Mouse (Mus musculus): ENCODE measurements around the gene Alg5.
"Not testable (repeated sequence)": the region's sequence is repeated elsewhere in the genome, so short reads cannot be mapped to it uniquely, and the experiment has no call there.

The Alg5 gene

DNA sequence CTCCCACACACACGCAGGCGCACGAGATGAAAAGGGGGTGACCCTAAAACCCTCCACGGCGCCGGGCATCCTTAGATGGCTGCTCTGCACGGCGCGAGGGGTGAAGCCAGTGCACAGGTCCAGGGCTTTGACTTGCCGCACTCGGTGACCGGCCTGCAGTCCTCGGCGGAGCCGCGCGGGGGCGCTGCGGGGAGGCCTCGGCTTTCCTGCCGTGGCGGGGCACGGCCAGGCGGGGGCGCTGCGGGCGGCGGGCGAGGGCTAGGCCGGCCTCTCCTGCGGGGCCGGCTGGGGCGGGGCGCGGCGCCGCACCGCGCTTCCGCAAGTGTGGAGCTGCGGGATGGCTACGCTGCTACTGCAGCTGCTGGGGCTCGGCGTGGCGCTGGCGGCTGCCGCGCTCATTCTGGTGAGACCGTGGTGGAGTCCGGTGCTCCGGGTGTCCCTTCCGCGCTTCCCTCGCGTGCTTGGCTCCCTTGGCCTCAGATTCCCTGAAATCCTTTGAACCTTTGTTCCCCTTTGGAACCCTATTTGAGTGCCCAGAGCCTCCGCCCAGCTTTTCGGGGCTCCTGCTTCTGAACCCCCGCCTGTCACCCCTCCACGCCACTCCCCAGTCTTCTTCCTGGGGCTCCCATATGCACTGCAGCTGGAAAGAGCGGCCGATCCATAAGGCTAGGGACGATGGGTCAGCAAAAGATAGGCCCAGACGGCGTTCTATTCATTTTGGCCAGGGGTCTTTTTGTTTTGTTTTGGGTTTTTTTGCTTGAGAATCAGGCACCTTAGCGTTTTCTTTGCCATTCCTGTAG, at the start of gene Alg5, which contains the start of gene Exosc8:
Gene Alg5 (plus strand): TSS at position 293 of the 800 bp plus-strand sequence.
Gene Exosc8 (minus strand): TSS at position 147 of the 800 bp plus-strand sequence.
- peak; percentile 67 for DNase-seq (ENCODE audit: low spot score)

DNA sequence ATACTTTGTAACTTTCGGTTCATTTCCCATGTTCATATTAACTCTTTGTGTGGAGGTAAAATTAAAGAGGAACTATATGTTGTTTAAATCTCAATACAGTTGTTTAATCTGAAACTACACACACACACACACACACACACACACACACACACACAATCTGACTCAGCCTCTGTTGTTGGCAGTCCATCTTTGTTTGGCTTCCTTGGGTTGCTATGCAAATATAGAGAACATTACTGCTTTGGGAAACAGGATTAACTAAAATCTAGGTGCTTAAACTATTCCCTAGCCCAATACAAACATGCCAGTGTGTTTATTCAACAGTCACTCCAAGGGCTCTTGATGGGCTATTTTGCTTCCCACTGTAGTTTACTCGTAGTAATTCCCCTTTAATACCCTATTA, 48.1 kb upstream of the Alg5 start:
- no peak for DNase-seq (ENCODE audit: low spot score)

DNA sequence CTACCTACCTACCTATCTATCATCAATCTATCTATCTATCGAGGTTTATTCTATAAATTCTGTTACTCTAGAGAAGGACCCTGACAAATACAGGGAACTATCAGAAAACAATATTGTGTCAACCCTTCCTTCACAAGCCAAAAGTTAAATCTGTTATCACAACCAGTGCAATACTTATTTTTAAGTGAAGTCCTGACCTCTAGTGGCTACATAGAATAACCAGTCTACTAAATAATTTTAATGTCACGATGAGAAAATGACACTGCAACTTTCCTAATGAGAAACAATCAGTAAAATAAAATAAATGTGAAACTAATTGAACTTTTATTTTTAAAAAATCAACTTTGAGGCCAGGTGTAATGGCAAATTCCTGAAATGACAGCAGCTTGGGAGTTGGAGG, 46.2 kb upstream of the Alg5 start:
- DNase-seq (ENCODE audit: low spot score): peak; percentile 31

DNA sequence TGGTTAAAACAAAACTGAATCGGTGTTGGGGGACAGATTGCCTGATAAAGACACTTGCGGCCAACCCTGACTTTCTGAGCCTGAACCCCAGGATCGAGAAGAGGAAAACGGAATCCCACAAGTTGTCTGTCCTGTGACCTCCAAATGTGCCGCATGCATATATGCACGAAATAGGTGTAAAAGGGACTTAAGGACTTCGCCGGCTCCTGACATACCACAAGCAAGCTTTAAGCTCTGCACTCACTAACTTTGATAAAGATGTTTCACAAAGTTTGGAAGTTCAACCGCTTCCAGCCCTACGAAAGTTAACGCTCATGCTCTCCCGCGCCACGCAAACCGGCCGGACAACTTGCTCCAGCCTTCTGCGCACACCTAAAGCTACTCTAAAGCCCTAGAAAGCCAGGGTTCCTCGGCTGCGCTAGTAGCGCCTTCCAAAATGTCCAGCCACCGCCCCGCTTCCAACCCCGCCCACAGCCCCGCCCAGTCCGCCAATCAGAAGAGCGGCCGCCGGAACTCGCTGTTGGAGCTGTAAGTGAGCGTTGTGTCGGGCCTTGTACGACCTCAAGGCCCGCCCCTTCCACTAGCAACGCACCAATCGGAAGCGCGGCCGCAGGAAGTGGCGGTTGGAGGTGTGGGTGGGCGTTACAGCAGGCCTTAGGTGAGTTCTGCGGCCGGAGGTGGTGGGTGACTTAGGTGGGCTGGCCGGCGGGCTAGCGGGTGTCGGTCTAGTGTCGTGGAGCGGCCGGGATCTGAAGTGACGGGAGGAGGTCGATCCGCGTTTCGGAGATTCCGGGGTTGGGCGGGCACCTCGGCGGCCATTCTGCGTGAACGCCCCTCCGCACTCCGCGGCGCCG, 42.9 kb upstream of the Alg5 start, which contains the start of gene Supt20:
Gene Supt20 (plus strand): TSS at position 606 of the 854 bp plus-strand sequence.
- DNase-seq (ENCODE audit: low spot score): peak; percentile 97

DNA sequence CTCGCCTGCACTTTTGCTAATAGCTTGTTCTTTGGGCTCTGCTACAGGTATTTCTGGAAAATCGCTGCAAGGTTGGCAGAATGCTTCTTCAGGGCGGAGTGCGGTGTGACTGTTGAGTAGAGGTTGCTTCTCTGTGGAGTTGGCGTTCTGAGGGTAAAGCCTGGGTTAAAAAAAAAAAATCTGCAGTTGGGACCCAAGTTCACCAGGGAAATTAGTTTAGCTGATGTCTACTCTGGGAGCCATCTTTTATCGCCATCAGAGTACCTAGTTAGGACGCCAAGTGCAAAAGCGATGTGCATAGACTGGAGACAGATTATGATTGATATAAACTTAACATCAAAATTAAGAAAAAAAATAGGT, 42.3 kb upstream of the Alg5 start:
- DNase-seq (ENCODE audit: low spot score): no peak

DNA sequence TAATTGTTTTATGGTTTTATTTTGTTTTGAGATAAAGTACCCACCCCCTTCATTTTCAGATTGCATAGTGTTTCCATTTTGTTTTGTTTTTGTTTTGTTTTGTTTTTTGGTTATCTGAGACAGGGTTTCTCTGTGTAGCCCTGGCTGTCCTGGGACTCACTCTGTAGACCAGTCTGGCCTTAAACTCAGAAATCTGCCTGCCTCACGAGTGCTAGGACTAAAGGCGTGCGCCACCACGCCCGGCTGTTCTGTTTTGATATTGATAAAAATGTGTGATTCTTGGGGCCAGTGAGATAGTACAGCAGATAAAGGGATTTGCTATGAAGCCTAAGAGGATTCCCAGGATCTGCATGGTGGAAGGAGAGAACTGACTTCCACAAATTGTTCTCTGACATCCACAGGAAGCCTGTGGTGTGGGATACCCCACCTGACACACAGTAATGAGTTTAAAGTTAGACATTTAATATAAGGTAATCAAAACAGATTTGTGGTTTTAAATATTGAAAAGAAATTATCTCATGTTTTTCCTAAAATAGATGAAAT, 35.5 kb upstream of the Alg5 start:
- no peak for DNase-seq (ENCODE audit: low spot score)

DNA sequence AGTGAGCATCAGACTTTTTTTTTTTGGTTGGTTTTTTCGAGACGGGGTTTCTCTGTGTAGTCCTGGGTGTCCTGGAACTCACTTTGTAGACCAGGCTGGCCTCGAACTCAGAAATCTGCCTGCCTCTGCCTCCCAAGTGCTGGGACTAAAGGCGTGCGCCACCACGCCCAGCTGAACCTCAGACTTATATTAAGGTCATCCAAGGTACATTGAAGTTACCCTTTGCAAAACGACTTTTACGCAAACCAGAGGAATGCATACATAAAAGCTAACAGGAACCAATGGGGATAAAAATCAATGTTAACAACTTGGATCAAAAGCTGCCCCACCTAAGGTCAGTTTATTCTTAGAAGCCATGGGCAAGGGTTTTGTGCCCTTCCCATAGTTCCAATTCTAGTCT, 31.2 kb upstream of the Alg5 start:
- not testable (repeated sequence) for DNase-seq (ENCODE audit: low spot score)

DNA sequence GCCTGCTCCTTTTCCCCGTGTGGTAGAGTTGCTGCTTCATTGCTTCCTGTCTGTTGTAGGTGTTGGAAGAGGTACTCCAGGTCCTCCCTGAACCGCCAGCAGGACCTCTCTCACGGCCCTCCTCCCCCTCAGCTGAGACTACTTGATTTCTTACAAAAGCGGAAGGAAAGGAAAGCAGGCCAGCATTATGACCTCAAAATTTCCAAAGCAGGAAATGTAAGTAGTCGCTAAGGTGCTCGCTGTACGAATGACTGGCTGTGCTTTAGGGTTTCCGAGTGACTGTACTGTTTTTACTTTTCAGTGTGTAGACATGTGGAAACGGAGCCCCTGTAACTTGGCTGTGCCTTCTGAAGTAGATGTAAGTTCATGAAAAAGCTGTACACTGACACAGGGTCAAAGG, 26.4 kb upstream of the Alg5 start:
- no peak for DNase-seq (ENCODE audit: low spot score)

DNA sequence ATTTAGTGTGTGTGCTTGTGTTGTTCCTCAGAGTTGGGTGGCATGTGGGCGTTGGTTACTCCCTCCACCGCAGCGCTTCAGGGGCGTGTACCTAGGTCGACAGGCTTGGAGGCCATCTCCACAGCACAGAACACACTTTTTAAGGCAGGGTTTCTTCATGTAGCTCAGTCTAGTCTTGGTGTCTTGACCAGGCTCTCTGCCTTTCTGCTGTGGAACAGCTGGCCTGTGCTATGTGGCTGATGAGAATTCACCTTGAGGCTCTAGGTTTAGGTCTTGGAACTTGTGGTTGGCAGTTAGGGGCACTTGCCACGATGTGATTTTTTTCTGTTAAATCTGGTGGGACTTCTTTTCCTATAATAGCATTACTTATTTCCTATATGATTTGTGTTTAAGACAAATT, 21.1 kb upstream of the Alg5 start, which contains the start of gene Gm21958:
Gene Gm21958 (minus strand): TSS at position 101 of the 400 bp plus-strand sequence.
- no peak for DNase-seq (ENCODE audit: low spot score)

DNA sequence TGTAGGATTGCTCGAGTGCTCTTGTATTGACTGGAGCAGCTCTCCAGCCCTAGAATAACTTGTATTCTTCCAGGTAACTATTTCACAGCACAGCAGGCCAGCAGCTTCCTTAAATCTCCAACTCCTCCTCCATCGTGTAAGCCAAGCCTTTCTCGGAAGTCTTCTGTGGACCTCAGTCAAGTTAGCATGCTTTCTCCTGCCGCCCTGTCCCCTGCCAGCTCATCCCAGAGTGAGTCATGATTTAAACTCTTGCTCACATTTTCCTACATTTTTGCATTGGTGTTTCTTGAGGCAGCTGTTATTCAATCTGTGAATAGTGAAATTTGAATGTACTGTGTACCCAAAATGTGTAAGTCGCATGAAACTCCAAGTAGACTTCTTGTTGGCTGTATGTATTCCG, 19.9 kb upstream of the Alg5 start:
- no peak for DNase-seq (ENCODE audit: low spot score)

DNA sequence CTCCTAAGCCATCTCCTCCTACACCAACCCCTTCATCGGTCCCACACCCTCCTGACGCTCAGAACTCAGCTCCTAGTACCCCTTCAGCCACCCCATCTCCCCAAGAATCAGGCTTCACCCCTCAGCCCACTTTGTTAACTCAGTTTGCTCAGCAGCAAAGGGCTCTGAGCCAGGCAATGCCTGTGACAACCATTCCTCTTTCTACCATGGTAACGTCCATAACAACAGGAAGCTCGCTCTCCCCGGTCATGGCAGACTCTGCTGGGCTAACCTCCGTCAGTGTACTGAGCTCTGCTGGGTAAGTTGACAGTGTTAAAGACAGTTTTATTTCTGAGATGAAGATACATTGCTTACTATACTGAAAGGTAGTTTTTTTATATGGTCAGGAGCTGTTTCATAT, 18.0 kb upstream of the Alg5 start:
- no peak for DNase-seq (ENCODE audit: low spot score)

DNA sequence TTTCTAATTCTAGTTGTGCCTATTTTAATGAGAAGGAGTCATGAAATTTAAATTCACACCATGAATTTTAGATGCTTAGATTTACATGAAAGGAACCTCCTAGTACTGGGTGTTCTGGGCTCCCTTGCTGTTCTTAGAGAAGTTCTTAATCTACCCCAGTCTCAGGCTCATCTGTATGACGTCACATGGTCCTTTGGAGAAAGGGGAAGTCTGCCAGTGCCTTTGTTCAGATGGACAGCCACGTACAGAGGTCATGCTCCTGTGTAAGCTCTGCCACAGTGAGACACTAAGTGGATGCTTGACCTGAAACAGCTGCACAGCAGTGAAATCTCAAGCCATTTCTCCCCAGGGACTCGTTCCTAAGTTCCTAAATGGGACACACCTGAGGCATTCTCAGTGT, 16.4 kb upstream of the Alg5 start:
- no peak for DNase-seq (ENCODE audit: low spot score)

DNA sequence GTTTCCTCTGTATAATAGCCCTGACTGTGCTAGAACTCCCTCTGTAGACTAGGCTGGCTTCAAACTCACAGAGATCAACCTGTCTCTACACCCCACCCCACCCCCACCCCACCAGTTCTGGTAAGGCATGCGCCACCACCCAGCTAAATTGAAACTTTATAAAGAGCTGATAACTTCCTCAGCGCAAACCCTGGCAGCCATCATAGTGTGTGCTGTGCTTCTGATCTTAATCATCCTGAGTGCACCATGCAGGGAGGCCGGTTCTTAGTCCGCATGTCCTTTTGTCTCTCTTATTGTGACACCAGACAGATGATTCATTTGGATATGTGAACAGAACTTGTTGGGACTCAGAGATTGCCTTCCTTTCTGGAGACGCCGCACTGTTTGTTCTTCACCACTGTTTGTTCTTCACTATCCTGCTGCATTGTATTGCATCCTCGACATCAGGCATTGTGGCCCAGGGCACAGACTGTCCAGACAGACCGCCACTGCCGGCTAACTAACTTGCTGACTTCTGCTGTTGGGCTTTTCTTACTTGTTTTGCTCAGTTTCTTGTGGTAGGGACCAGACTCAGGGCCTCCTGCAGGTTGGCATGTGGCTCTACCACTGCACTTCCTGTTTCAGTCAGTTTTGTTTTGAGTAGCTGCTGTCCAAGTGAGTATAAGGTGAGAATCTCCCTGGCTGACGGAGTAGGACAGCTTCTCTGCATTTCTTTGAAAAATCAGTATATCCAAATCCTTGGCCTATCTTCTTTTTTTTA, 11.4 kb upstream of the Alg5 start:
- DNase-seq (ENCODE audit: low spot score): no peak

DNA sequence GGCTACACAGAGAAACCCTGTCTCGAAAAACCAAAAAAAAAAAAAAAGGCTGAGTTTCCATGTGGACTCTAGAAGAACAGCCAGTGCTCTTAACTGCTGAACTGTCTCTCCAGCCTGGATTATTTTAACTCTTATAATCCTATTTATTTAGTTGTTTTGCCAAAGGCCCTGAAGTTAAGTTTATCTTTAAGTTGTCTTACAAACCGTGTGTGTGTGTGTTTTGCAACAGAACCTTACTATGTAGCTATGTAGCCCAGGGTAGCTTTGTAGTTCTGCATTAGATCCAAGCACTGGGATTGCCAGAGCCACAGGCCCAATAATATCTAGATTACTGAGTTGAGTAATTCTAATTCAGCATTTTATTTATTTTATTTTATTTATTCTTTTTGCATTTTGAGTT, 10.0 kb upstream of the Alg5 start:
- no peak for DNase-seq (ENCODE audit: low spot score)

DNA sequence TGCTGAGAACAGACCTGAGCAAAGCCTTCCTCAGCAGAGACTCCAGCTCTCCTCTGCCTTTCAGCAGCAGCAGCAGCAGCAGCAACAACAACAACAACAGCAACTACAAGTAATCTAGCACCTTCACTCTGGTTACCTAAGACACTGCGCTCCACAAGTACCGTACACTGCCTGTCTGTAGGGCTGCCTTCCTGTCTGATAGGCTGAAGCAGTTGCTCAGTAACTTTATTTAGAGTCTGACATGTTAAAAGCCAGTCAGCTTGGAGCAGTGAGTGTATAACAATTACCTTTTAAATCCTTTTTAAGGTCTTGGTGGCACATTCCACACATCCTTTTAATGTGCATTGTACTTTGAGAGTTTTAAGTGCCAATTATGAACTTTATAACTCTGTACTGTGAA, 7.8 kb upstream of the Alg5 start:
- DNase-seq (ENCODE audit: low spot score): no peak

DNA sequence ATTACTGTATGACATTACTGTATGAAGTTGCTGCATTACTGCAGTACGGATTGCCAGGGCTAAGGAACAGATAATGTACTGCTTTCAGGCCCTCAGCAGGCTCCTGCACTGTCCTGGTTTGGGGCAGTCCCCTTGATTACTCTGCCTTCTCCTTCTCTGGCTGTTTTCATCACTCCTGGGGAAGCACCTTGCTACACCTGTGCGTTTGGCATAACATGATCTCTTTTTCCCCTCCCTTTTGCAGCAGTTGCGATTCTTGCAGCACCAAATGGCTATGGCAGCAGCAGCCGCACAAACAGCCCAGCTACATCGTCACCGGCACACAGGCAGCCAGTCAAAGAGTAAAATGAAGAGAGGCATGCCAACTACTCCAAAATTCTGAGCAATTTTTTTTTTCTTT, 7.2 kb upstream of the Alg5 start:
- DNase-seq (ENCODE audit: low spot score): no peak

DNA sequence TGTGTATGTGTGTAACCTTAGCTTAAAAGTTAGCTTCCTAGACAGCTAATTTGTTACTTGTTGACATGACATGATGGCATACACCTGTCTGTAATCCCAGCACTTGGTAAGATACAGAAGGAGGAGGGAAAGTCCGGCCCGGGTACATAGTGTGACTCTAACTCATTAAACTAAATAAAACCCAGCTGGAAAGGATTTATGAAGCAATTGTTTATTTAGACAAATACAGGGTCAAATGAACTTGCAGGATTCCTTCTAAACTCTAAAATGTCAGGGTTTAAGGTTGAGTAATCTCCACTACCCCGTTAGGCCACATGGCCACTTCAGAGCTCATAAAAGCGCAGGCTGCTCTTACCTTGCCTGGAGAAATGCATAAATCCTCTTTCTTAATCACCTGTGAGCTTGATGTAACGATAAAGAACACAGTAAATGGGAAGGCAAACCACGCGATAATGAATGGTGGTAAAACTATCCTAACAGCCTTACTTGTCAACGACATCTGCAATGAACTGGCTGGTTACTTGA, 3.7 kb upstream of the Alg5 start:
- no peak for DNase-seq (ENCODE audit: low spot score)

DNA sequence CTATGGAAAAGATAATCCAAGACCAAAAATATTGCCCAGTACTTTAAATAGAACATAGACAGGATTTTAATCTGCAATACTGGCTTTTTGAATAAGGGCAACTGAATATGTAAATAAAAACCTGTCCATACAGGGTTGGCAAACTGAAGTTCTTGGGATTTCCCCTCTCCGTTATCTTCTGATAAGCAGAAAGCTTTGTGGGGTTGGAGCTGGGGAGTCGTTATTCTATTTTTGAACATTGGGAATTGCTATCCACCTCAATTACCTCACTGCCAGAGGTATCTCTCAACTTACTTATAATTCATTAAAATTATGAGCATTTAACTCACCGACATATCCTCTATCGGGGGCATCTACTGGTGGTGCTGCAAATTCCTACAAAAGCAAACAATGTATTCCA, 3.0 kb upstream of the Alg5 start:
- DNase-seq (ENCODE audit: low spot score): no peak

DNA sequence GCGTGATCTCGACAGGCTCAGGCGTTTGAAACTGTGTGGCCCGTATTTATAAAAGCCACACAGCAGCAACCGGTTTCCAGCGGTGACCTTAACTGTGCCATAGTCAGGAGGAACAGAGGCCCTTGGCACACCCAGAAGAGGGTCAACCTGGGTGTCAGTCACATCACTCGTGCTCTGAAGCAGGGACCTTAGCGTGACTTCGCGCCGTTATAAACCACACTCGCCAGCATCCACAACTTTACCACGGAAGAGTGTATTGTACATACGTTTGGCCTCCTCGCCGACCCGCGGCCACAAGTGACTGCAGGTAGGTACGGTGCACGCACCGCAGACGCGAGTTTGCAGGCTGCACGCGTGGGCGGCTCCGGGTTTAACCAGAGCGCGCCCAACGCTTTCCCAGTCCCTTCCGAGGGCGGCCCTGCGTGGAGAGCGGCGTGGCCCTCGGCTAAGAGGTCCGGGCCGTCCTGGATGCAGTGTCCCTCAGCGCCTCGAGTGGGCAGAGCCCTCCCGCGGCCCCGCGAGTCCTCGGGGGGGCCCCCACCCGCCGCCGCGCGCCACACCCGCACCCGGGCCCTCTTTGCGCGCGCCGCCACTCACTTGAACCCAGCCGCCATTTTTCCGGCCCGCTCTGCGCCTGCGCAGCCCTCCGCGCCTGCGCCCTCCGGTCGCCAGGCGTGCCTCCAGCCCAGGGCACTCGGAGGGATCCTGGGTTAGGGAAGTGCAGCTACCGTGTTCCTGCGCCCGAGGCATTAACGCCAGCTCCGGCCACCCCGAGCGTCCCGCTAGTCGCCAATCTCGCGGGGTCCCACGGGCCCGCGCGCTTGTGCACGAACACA, 710 bp upstream of the Alg5 start:
- peak; percentile 91 for DNase-seq (ENCODE audit: low spot score)

DNA sequence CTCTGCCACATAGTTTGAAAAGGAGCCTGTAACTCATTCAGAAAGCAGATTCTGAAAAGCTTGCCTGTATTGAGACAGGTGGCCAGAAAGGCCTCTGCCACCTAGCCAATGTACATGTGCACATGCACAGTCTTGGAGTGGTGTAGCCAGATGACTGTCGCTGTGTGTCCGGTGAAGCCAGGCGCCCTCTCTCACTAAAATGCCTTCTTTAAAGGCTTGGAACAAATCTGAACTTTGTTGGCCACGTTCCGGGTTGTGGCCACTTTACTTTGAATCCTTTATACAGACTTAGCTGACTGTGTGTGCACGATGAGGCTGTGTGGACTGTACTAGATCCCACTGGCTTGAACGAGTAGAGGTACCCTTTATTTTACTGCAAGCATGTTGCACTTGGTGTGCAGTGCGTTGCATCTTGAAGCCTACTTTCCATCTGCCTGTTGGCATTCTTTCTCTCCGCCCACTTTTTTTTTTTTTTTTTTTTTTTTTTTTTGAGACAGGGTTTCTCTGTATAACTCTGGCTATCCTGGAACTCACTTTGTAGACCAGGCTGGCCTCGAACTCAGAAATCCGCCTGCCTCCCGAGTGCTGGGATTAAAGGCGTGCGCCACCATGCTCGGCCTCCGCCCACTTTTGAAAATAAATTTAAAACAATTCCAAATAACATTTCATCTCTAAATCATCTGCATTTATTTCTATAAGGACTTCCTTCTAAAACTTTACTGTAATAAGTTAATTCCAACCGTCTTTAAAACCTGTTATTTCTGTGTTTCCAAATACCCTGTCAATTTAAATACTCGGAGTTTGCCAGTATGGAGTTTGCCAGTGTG, 975 bp downstream of the Alg5 start:
- peak; percentile 26 for DNase-seq (ENCODE audit: low spot score)
